Mouse (Mus musculus) neural tube, embryonic 13.5 days (tissue): Measurements from ENCODE around the gene Sptlc3. TPM values are rescaled to one million over a fixed set of nuclear protein-coding genes. Genes with fewer than 3 reads are reported as not detected.
A peak's percentile ranks its signal among the peaks of the same experiment; 100 is the strongest.

Experiments used
- ATAC-seq: fragments of 200-750 bp; cut with Nextera tagmentation; 2 replicates; pipeline ENCODE4 v1.8.0; 2017; ENCODE audit warnings: low read depth, mild to moderate bottlenecking, moderate TSS enrichment, moderate library complexity
- H3K27ac ChIP-seq: fragments of 300-500 bp; sonication (generic); replicated peaks from 2 replicates; pipeline ENCODE4 v1.5.1; 2015; ENCODE audit warnings: moderate library complexity, mild to moderate bottlenecking, inconsistent platforms
- H3K27me3 ChIP-seq: fragments of 300-500 bp; sonication (generic); 2 replicates; pipeline ENCODE4 v1.6.1; 2015; ENCODE audit warnings: mild to moderate bottlenecking, inconsistent platforms
- H3K36me3 ChIP-seq: fragments of 300-500 bp; sonication (generic); 2 replicates; pipeline ENCODE4 v1.6.1; 2015; ENCODE audit warnings: mild to moderate bottlenecking, inconsistent platforms
- H3K4me1 ChIP-seq: fragments of 300-500 bp; sonication (generic); replicated peaks from 2 replicates; pipeline ENCODE4 v1.6.1; 2015; ENCODE audit warnings: inconsistent platforms
- H3K4me2 ChIP-seq: fragments of 300-500 bp; sonication (generic); 2 replicates; pipeline ENCODE4 v1.6.1; 2015; ENCODE audit warnings: inconsistent platforms, mild to moderate bottlenecking, moderate library complexity
- H3K4me3 ChIP-seq: fragments of 300-500 bp; sonication (generic); 2 replicates; pipeline ENCODE4 v1.5.1; 2015; ENCODE audit warnings: mild to moderate bottlenecking, inconsistent platforms
- H3K9ac ChIP-seq: fragments of 300-500 bp; sonication (generic); 2 replicates; pipeline ENCODE4 v1.6.1; 2015; ENCODE audit warnings: moderate library complexity, mild to moderate bottlenecking, inconsistent platforms
- H3K9me3 ChIP-seq: fragments of 300-500 bp; sonication (generic); 2 replicates; pipeline ENCODE4 v1.6.1; 2016; ENCODE audit warnings: inconsistent platforms
- WGBS: fragments of 180-500 bp; shearing (Covaris S2); methylation state at CpG from one replicate; pipeline ENCODE4 v1.1.7; 2015; 5-methylcytosine and 5-hydroxymethylcytosine counted together
- polyA plus RNA-seq: library from polyadenylated mRNA; unstranded; fragments of >200 nt; fragmentation: Nextera tagmentation; extraction: Ambion mirVana; gene quantifications from 2 replicates; pipeline ENCODE4 v1.2.1, GENCODE M21; 2015

Gene Sptlc3
- 0.08 and 0.28 TPM in 2 replicates for polyA plus RNA-seq

GRCm38 (mm10) chr2:139493836-139494235 is at the start of gene Sptlc3:
Gene Sptlc3 (plus strand): TSS chr2:139493913.
- Histone ChIP-seq H3K4me2 (no peak within 1 kb of the TSS), H3K4me1 (no peaks in the 10 kb centered on the region), H3K4me3 (no peak within 1 kb of the TSS), H3K9me3 (no peaks in the 10 kb centered on the region), H3K36me3 (no peaks in the 10 kb centered on the region), H3K27ac (no peak within 1 kb of the TSS), H3K27me3 (no peaks in the 10 kb centered on the region), H3K9ac (no peak within 1 kb of the TSS)
- WGBS = 67% methylated on average over 5 of the region's 5 CpGs
- no peak for ATAC-seq

DNA sequence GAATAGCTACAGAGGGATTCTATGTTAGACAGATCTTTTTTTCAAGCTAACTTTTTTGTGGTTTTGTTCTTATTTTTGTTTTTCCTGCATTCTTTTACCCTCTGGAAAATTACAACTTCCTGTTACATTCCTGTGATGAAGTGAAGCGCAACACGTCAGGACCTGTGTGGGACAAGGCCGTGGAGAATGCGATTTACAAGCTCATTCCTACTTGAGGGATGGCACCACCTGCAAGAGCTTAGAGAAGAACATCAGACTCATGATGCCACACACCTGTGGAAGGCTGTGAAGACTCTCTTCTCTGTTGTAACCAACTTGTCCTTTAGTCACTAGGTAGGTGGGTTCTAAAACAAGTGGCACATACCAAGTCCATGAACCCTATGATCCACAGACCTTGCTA is 26.0 kb upstream of the Sptlc3 start:
- no peak for ATAC-seq
- no peaks in the 10 kb centered on the region for H3K4me1 ChIP-seq

GRCm38 (mm10) chr2:139488708-139489107 is 5.0 kb upstream of the Sptlc3 start:
- 73% methylated on average over 5 of the region's 5 CpGs for WGBS
- no peak overlapping the region for H3K4me3 ChIP-seq
- no peak for ATAC-seq

More for the DNA sequence above, 26.0 kb upstream of the Sptlc3 start:
- Histone ChIP-seq H3K9ac (no peak overlapping the region), H3K27ac (no peak overlapping the region), H3K4me2 (no peak overlapping the region), H3K36me3 (no peaks in the 10 kb centered on the region), H3K27me3 (no peaks in the 10 kb centered on the region), H3K9me3 (no peaks in the 10 kb centered on the region), H3K4me3 (no peak overlapping the region)
- WGBS = 87% methylated on average over 4 of the region's 4 CpGs

GRCm38 (mm10) chr2:139494629-139495028 is 916 bp downstream of the Sptlc3 start:
- 29% methylated on average over 5 of the region's 5 CpGs for WGBS
- no peaks in the 10 kb centered on the region for H3K36me3 ChIP-seq

More at GRCm38 (mm10) chr2:139488708-139489107, 5.0 kb upstream of the Sptlc3 start:
- H3K9me3 ChIP-seq = no peaks in the 10 kb centered on the region
- H3K4me1 ChIP-seq = no peaks in the 10 kb centered on the region
- no peaks in the 10 kb centered on the region for H3K36me3 ChIP-seq
- no peak overlapping the region for H3K4me2 ChIP-seq
- no peaks in the 10 kb centered on the region for H3K27me3 ChIP-seq
- no peak overlapping the region for H3K9ac ChIP-seq
- H3K27ac ChIP-seq = no peak overlapping the region

GRCm38 (mm10) chr2:139561966-139562505 is 68.3 kb downstream of the Sptlc3 start:
- H3K36me3 ChIP-seq = no peaks in the 10 kb centered on the region
- 88% methylated on average over 5 of the region's 5 CpGs for WGBS
- no peaks in the 10 kb centered on the region for H3K27me3 ChIP-seq
- no peaks in the 10 kb centered on the region for H3K9me3 ChIP-seq
- H3K4me2 ChIP-seq = no peak overlapping the region
- H3K27ac ChIP-seq = no peak overlapping the region
- H3K9ac ChIP-seq = no peak overlapping the region
- no peak for ATAC-seq
- no peak overlapping the region for H3K4me3 ChIP-seq
- H3K4me1 ChIP-seq = no peaks in the 10 kb centered on the region

More at GRCm38 (mm10) chr2:139494629-139495028, 916 bp downstream of the Sptlc3 start:
- no peaks in the 10 kb centered on the region for H3K27me3 ChIP-seq
- H3K9me3 ChIP-seq = no peaks in the 10 kb centered on the region
- H3K4me2 ChIP-seq = no peak overlapping the region
- H3K4me3 ChIP-seq = no peak overlapping the region
- no peak overlapping the region for H3K9ac ChIP-seq
- no peaks in the 10 kb centered on the region for H3K4me1 ChIP-seq
- H3K27ac ChIP-seq = no peak overlapping the region
- ATAC-seq = no peak

GRCm38 (mm10) chr2:139579280-139579679 is 85.6 kb downstream of the Sptlc3 start:
- WGBS = 16% methylated on average over 3 of the region's 3 CpGs
- H3K4me1 ChIP-seq = no peaks in the 10 kb centered on the region
- H3K9ac ChIP-seq = no peak overlapping the region
- H3K27me3 ChIP-seq = no peaks in the 10 kb centered on the region
- no peak for ATAC-seq
- no peak overlapping the region for H3K27ac ChIP-seq
- H3K36me3 ChIP-seq = no peaks in the 10 kb centered on the region
- H3K4me3 ChIP-seq = no peak overlapping the region
- H3K4me2 ChIP-seq = no peak overlapping the region
- no peaks in the 10 kb centered on the region for H3K9me3 ChIP-seq

DNA sequence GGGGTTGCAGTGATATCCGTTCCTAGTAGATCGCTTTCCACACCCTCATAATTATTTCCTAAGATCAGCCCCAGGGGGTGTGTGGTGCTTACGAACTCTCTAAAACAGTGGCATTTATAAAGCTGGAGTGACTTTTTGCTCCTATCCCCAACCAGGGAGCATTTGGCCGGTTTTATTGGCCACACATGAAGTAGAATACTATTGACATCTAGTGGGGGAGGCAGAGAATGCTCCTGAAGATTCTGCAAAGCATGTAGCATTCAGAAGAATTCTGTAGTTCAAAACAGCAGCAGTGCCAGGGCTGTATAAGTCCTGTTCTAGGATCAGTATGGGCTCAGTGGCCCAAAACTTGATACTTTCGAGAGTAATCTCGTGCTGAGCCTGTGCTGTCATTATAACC is 89.1 kb downstream of the Sptlc3 start:
- 69% methylated on average over 6 of the region's 6 CpGs for WGBS
- H3K4me2 ChIP-seq = no peak overlapping the region
- no peaks in the 10 kb centered on the region for H3K9me3 ChIP-seq
- no peaks in the 10 kb centered on the region for H3K4me1 ChIP-seq
- H3K27ac ChIP-seq = no peak overlapping the region
- no peak overlapping the region for H3K4me3 ChIP-seq
- H3K27me3 ChIP-seq = no peaks in the 10 kb centered on the region
- no peak for ATAC-seq
- no peaks in the 10 kb centered on the region for H3K36me3 ChIP-seq
- H3K9ac ChIP-seq = no peak overlapping the region

DNA sequence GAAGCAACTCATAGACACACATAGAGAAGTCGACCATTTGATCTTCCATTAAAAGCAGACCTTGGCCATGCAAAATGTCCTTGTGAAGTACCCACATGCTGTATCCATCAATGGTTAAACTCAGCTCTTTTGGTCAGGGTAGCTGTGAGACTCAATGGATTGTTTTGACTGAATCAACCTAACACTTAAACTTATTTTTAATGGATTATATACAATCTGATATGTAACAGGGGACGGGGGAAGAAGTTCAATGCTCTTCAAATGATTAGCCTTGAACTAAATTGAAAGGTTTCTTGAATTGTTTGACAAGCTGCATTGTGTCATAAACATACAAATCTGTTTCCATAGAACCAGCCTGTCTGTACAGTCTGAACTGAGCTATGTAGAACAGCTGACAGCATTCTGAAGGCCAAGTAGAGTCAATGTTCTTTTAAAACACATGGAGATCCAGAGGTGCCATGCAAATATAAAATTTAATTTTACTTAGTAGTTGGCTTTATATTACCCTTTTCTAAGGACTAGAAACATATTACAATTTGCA is 94.0 kb downstream of the Sptlc3 start:
- no peaks in the 10 kb centered on the region for H3K36me3 ChIP-seq
- no peaks in the 10 kb centered on the region for H3K9me3 ChIP-seq
- no peak for ATAC-seq
- H3K27ac ChIP-seq = no peak overlapping the region
- WGBS = 88% methylated on average over 2 of the region's 2 CpGs
- H3K27me3 ChIP-seq = no peaks in the 10 kb centered on the region
- H3K4me2 ChIP-seq = no peak overlapping the region
- H3K4me3 ChIP-seq = no peak overlapping the region
- H3K9ac ChIP-seq = no peak overlapping the region
- H3K4me1 ChIP-seq = no peaks in the 10 kb centered on the region

DNA sequence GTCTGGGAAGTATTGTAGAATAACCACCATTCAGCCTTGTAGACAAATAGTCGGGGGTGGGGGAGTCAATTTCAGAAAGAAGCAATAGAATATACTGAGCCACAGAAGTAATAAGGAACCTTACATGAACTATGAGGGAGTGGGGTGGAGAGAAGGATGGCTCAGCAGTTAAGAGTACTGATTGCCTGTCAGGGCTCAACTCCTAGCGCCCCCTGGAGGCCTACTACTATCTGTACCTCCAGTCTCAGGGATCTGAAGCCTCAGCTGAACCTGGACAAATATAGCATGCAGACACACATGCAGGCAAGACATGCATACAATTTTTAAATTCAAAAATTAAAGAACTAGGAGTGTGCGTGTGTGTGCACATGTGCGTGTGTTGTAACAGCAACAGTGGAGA is 96.2 kb downstream of the Sptlc3 start:
- no peak overlapping the region for H3K4me3 ChIP-seq
- WGBS = 41% methylated on average over 4 of the region's 4 CpGs
- no peak overlapping the region for H3K9ac ChIP-seq
- H3K4me1 ChIP-seq = no peaks in the 10 kb centered on the region
- ATAC-seq = peak; percentile 50; the same call in 1 of the 2 replicates
- no peak overlapping the region for H3K27ac ChIP-seq
- no peaks in the 10 kb centered on the region for H3K9me3 ChIP-seq
- H3K27me3 ChIP-seq = no peaks in the 10 kb centered on the region
- no peak overlapping the region for H3K4me2 ChIP-seq
- H3K36me3 ChIP-seq = no peaks in the 10 kb centered on the region

- Histone ChIP-seq H3K9ac (no peak overlapping the region), H3K4me3 (no peak overlapping the region), H3K27ac (no peak overlapping the region), H3K36me3 (no peaks in the 10 kb centered on the region), H3K27me3 (no peaks in the 10 kb centered on the region), H3K4me2 (no peak overlapping the region), H3K4me1 (no peaks in the 10 kb centered on the region), H3K9me3 (no peaks in the 10 kb centered on the region)
- ATAC-seq = peak; percentile 84
- 48% methylated on average over 10 of the region's 10 CpGs for WGBS
These were observed 97.4 kb downstream of the Sptlc3 start for GRCm38 (mm10) chr2:139590888-139591698.

DNA sequence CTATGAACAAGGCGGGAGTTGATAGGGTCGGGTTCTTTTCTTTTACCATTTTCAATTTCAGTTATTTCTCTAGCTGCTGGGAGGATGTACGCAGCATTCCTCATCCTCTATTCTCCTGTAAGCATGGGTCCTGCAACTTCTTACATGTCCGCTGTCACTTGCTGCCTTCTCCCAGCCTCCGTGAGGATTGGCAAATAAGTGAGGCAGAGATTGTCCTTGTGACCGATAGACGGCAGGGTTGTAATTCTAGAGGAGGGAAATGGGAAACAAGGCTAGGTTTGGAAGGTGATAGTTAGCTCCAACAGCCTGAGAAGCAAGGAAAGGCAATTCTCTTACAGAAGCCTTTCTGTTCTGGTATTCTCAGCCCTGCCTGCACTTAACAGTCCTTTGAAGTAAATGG is 98.4 kb downstream of the Sptlc3 start:
- Histone ChIP-seq H3K4me2 (no peak overlapping the region), H3K9ac (no peak overlapping the region), H3K27ac (no peak overlapping the region), H3K4me1 (no peaks in the 10 kb centered on the region), H3K36me3 (no peaks in the 10 kb centered on the region), H3K9me3 (no peaks in the 10 kb centered on the region), H3K4me3 (no peak overlapping the region), H3K27me3 (no peaks in the 10 kb centered on the region)
- ATAC-seq = no peak
- WGBS = 84% methylated on average over 7 of the region's 7 CpGs

DNA sequence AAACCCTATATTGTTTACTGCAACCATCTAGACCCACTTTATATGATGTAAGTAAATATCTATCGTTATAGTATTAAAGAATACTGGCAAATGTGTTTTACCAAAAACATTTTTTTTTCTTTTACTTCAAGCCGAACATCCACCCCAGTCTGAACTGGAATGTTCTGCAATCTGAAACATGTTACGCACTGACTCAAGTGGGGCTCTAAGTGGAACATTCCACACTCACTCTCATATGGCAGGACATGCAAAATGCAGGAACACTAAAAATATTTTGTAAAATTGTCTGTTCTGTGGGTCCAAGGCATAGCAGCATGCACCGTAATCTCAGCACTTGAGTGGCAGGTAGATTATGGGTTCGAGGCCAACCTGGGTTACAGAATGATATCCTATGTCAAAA is 103.5 kb downstream of the Sptlc3 start:
- ATAC-seq = no peak
- Histone ChIP-seq H3K27ac (no peak overlapping the region), H3K4me1 (peaks cover 11% of the 10 kb centered on the region), H3K9me3 (no peaks in the 10 kb centered on the region), H3K4me2 (no peak overlapping the region), H3K9ac (no peak overlapping the region), H3K36me3 (no peaks in the 10 kb centered on the region), H3K27me3 (no peaks in the 10 kb centered on the region), H3K4me3 (no peak overlapping the region)
- WGBS = 95% methylated on average over 5 of the region's 5 CpGs
